Mouse (Mus musculus) hindbrain, embryonic 10.5 days (tissue): Measurements from ENCODE around the gene Grap. TPM values are rescaled to one million over a fixed set of nuclear protein-coding genes. Genes with fewer than 3 reads are reported as not detected.
A peak's percentile ranks its signal among the peaks of the same experiment; 100 is the strongest.

Experiments used
- DNase-seq: peaks from one replicate; pipeline ENCODE4 v3.0.0-alpha.2; 2017; ENCODE audit warnings: low spot score
- H3K27ac ChIP-seq: fragments of 300-500 bp; sonication (generic); 2 replicates; pipeline ENCODE4 v1.5.1; 2016; ENCODE audit warnings: mild to moderate bottlenecking, moderate library complexity
- H3K27me3 ChIP-seq: fragments of 300-500 bp; sonication (generic); 2 replicates; pipeline ENCODE4 v1.6.1; 2016; ENCODE audit warnings: mild to moderate bottlenecking; ENCODE audit not compliant: poor library complexity, insufficient read depth, severe bottlenecking
- H3K36me3 ChIP-seq: fragments of 300-500 bp; sonication (generic); 2 replicates; pipeline ENCODE4 v1.6.1; 2016; ENCODE audit warnings: mild to moderate bottlenecking, moderate library complexity
- H3K4me1 ChIP-seq: fragments of 300-500 bp; sonication (generic); replicated peaks from 2 replicates; pipeline ENCODE4 v1.6.1; 2016; ENCODE audit warnings: mild to moderate bottlenecking
- H3K4me3 ChIP-seq: fragments of 300-500 bp; sonication (generic); 2 replicates; pipeline ENCODE4 v1.5.1; 2016; ENCODE audit warnings: mild to moderate bottlenecking, moderate library complexity
- H3K9me3 ChIP-seq: fragments of 300-500 bp; sonication (generic); 2 replicates; pipeline ENCODE4 v1.6.1; 2016; ENCODE audit warnings: mild to moderate bottlenecking, moderate library complexity
- WGBS: fragments of 180-500 bp; shearing (Covaris S2); methylation state at CpG from one replicate; pipeline ENCODE4 v1.1.7; 2016; 5-methylcytosine and 5-hydroxymethylcytosine counted together
- polyA plus RNA-seq: library from polyadenylated mRNA; unstranded; fragments of >200 nt; fragmentation: Nextera tagmentation; extraction: Ambion mirVana; gene quantifications from 2 replicates; pipeline ENCODE4 v1.2.1, GENCODE M21; 2016

Gene Grap
- polyA plus RNA-seq, 1 experiment from 2014 or later: 7.8 TPM

DNA sequence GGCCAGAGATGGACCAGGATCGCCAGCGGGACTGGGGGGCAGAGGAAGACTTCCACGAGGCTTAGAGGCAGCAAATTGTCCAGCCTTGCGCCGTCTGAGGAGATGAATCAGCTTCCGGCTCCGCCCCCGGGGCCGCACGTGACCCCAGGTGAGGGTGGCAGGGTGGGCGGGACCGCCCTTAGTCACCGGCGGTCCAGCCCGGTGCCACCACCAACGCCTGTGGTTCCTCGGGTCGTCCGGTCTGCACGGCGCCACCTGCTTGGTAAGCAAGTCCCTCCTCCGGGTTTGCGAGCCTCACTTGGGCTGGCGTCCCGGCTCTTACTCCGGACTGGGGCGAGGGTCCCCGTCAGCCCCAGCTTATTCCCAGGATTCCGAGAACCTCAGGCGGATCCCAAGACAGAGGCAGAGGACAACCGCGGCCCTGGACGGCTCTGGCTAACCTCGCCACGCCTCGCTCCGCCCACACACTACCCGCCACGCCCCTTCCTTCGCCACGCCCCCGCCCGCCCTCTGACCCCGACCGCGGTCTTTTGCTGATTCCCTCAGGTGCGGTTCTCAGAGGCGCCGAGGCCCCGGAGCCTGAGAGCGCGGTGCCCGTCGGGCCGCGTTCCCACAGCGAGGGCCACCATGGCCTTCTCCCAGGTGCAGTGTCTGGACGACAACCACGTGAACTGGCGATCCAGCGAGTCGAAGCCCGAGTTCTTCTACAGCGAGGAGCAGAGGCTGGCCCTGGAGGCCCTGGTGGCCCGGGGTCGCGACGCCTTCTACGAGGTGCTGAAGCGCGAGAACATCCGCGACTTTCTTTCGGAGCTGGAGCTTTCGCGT is 31.1 kb downstream of the Grap start, which contains the start of gene Fam83g:
Fam83g (plus strand) TSS at position 185 of the 825 bp plus-strand sequence.
- 1% methylated on average over 76 of the region's 76 CpGs for WGBS
- no peaks in the 10 kb centered on the region for H3K36me3 ChIP-seq
- peak within 1 kb of the TSS; percentile 8 for H3K27ac ChIP-seq
- peaks cover 55% of the 10 kb centered on the region for H3K27me3 ChIP-seq
- peak; percentile 76 for DNase-seq
- peaks cover 48% of the 10 kb centered on the region for H3K4me1 ChIP-seq
- no peaks in the 10 kb centered on the region for H3K9me3 ChIP-seq
- H3K4me3 ChIP-seq: peak within 1 kb of the TSS; percentile 50

DNA sequence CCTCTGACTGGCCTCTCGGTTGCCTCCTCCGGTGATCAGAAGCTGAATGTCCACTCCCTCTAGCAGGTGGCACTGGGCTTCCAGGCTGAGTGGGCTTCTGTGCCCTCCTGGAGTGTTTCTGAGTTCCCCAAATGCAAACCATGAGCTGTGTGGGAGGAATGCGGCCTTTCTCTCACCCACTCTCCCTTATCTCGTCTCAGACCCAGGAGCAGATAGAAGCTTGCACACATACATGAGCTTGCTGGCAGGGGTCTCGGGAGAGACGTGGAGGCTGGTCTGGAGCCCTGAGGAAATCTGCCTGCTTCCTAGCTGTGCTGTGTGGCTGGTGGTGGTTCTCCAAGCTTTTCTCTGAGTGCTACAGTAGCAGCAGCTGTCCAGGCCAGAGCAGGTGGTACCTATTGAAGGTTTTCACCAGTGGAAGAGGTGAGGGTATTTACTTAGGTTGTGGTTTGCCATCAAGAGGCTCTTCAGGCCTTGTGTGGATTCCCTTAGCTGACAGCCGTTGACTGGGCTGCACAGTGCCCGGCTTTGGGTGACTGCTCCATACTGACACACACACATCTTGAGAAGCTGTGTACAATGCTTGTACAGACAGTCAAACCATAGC is 32.2 kb downstream of the Grap start:
- Histone ChIP-seq H3K4me3 (peak overlapping the region; percentile 50), H3K27ac (no peak overlapping the region), H3K9me3 (no peaks in the 10 kb centered on the region), H3K4me1 (peaks cover 41% of the 10 kb centered on the region), H3K27me3 (peaks cover 55% of the 10 kb centered on the region), H3K36me3 (no peaks in the 10 kb centered on the region)
- WGBS: 75% methylated on average over 8 of the region's 8 CpGs
- no peak for DNase-seq

DNA sequence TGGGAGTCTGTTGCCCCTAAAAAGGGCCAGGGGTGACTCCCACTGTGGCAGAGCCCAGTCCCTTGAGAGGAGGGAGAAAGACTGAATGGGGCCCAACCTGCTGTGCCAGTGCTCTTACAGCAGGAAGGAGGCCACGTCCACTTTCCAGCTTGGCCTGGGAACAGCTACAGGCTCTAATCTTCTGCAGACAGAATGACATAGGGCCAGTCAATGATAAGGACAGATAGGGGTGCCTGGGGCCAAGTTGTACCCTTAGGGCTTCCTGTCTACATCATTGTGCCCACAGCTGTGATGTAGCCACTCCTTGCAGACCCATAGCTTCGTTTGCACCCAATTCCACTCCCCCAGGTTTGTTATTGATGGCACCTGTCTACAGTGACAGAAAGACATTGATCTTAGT is 33.1 kb downstream of the Grap start:
- Histone ChIP-seq H3K4me3 (no peak overlapping the region), H3K36me3 (no peaks in the 10 kb centered on the region), H3K27me3 (peaks cover 55% of the 10 kb centered on the region), H3K9me3 (no peaks in the 10 kb centered on the region), H3K4me1 (peaks cover 41% of the 10 kb centered on the region), H3K27ac (no peak overlapping the region)
- no peak for DNase-seq
- 62% methylated on average over 2 of the region's 2 CpGs for WGBS

DNA sequence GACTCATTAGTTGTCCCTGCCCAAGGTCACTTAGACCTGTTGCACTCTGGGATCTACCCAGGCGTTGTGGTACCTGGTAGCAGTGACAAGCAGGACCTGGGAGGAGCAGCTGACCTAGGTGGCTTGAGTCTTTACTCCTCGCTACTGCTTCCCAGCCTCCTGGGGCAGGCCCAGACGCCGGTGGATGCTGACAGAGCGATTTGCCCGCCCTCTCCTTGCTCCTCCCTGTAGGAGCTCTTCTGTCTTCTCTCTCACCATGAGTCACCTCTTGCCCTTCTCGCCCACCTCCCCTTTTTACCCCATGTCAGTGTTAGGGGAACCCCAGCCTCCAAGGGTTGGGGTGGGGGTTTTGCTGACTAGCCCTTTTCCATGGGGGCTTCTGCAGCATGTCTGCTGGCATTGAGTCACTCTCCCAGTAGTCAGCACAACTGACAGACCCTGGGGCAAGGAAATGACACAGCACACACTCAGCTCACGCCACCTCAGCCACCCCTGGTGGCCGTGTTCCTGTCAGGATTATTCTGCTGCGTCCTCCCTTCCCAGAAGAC is 33.9 kb downstream of the Grap start:
- DNase-seq: no peak
- H3K36me3 ChIP-seq: no peaks in the 10 kb centered on the region
- peaks cover 52% of the 10 kb centered on the region for H3K27me3 ChIP-seq
- WGBS: 36% methylated on average over 10 of the region's 10 CpGs
- H3K27ac ChIP-seq: no peak overlapping the region
- H3K4me1 ChIP-seq: peaks cover 40% of the 10 kb centered on the region
- H3K9me3 ChIP-seq: no peaks in the 10 kb centered on the region
- H3K4me3 ChIP-seq: no peak overlapping the region

DNA sequence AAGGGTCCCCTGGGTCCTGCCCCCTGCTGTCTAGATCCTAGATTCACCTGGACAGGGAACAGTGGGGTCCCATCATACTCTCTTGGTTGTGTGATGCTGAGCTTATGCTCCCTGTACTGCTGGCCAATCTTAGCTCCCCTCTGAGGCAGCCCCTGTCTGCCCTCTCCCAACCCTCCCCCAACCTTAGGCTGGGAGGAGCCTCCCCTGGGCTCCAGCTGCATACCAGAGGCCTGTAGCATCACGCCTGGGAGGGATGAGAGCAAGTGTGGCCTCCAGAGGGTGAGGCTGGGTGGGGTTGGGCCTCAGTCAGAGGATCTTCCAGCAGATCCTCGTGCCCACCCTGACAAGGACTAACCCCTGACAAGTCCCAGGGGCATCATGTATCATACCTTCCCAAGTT is 34.5 kb downstream of the Grap start:
- peaks cover 45% of the 10 kb centered on the region for H3K27me3 ChIP-seq
- DNase-seq: no peak
- no peak overlapping the region for H3K4me3 ChIP-seq
- WGBS: 47% methylated on average over 2 of the region's 2 CpGs
- H3K9me3 ChIP-seq: no peaks in the 10 kb centered on the region
- H3K4me1 ChIP-seq: peaks cover 34% of the 10 kb centered on the region
- no peak overlapping the region for H3K27ac ChIP-seq
- H3K36me3 ChIP-seq: no peaks in the 10 kb centered on the region

DNA sequence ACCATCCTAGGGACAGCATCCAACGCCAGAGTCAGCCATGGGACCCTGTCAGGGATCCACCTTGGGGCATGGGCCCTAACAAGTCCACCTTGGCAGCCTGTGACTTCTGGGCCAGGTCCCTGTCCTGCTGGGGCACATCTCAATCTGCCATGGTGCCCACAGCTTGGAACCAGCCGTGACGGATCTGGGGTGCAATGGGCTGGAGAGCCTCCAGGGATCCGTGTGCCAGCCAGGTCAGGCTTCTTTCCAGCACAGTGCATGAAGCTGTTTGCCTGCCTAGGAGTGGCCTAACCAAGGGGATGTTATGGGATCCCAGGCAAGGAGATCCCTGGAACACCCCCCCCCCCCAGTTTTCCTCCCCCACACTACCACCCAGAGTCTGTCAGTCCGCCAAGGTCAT is 39.9 kb downstream of the Grap start:
- DNase-seq: no peak
- no peaks in the 10 kb centered on the region for H3K9me3 ChIP-seq
- no peak overlapping the region for H3K27ac ChIP-seq
- H3K4me1 ChIP-seq: no peaks in the 10 kb centered on the region
- H3K27me3 ChIP-seq: no peaks in the 10 kb centered on the region
- WGBS: 91% methylated on average over 5 of the region's 5 CpGs
- no peak overlapping the region for H3K4me3 ChIP-seq
- no peaks in the 10 kb centered on the region for H3K36me3 ChIP-seq

DNA sequence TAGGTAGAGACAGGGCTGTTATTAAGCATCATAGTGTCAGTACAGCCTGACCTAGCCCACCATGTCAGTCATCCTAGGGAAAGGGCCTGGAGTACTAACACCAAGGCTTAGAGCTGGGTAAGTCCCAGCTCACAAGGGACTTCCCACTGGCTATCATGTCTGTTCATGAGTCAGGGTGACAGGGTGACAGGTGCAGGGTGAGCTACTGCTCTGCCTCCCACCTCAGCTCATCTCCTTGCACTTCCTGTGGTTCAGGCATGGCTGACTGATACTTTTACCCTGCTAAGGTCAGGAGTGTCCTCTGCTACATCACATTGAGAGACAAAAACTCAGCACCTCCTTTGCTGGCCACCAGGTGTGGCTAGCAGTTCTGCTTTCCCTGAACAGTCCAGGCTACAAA is 45.8 kb downstream of the Grap start:
- H3K27ac ChIP-seq: no peak overlapping the region
- no peak overlapping the region for H3K4me3 ChIP-seq
- H3K9me3 ChIP-seq: no peaks in the 10 kb centered on the region
- H3K36me3 ChIP-seq: no peaks in the 10 kb centered on the region
- peaks cover 7% of the 10 kb centered on the region; the same call in 1 of the 2 replicates for H3K27me3 ChIP-seq
- no peak for DNase-seq
- H3K4me1 ChIP-seq: peaks cover 33% of the 10 kb centered on the region

DNA sequence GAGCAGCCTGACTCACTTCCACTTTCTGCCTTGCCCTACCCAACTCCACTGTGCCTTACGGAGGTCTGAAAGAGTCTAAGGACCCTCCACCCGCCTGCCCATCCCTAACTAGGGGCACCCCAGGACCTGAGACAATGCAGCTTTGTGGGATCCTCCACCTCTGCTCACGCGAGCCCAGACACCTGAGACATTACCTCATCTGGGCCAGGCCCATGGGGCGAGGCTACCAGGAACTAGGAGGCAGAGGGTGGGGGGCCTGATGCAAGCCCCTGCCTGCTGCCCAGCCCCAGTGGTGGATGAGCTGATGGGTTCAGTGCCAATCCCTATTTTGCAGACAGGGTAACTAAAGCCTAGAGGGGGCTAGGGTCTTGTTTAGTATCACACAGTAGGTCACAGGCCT is 46.4 kb downstream of the Grap start:
- peaks cover 7% of the 10 kb centered on the region; the same call in 1 of the 2 replicates for H3K27me3 ChIP-seq
- no peak for DNase-seq
- H3K9me3 ChIP-seq: no peaks in the 10 kb centered on the region
- H3K4me3 ChIP-seq: no peak overlapping the region
- 87% methylated on average over 5 of the region's 5 CpGs for whole genome bisulfite sequencing
- no peaks in the 10 kb centered on the region for H3K36me3 ChIP-seq
- H3K4me1 ChIP-seq: peaks cover 33% of the 10 kb centered on the region
- peak overlapping the region; percentile 45; the same call in 1 of the 2 replicates for H3K27ac ChIP-seq

DNA sequence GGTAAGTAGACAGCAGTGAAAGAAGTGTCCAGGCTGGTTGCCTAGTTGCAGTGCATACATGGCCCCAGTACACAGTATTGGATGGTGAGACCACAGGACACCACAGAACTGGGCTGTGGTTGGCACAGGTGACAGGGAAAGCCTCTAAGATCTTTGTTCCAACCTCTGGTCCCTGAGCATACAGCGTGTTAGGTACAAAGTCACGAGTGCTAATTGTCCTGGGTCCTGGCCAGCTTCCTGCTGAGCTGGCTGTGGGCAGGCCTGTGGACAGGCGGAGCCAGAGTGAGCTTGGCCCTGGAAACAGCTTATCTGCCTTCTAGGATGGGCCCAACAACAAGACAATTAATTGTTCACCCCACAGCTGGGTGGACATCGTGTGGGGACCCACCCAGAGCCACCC is 46.9 kb downstream of the Grap start:
- no peak for DNase-seq
- WGBS: 60% methylated on average over 4 of the region's 4 CpGs

DNA sequence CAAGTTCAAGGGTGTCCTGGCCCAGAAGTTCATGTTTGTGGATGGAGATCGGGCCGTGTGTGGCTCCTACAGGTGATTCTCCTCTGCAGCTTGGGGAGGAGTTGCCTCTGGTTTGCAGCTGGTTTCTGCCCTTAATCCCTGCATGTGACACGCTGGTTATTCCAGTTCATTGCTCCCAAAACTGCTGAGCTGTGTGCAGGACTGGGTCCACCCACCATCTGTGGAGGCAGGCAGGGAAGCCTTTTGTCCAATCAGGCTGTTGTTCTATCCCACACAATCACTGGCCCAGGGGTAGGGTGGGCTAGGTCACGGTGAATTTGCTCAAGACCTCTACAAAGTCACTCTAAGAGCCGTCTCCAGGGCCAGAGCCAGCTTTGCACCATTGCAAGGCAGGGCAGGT is 48.6 kb downstream of the Grap start:
- no peaks in the 10 kb centered on the region for H3K9me3 ChIP-seq
- peak; percentile 38 for DNase-seq
- 45% methylated on average over 5 of the region's 5 CpGs for WGBS
- peak overlapping the region; percentile 6; the same call in 1 of the 2 replicates for H3K27ac ChIP-seq
- peaks cover 7% of the 10 kb centered on the region; the same call in 1 of the 2 replicates for H3K27me3 ChIP-seq
- 0 out of 2 replicates have a peak overlapping the region, but pooled peaks have one; percentile 3 for H3K4me3 ChIP-seq
- no peaks in the 10 kb centered on the region for H3K36me3 ChIP-seq
- H3K4me1 ChIP-seq: peaks cover 33% of the 10 kb centered on the region

More for the DNA sequence above, 46.9 kb downstream of the Grap start:
- Histone ChIP-seq H3K4me3 (no peak overlapping the region), H3K27me3 (peaks cover 7% of the 10 kb centered on the region; the same call in 1 of the 2 replicates), H3K36me3 (no peaks in the 10 kb centered on the region), H3K9me3 (no peaks in the 10 kb centered on the region), H3K4me1 (peaks cover 33% of the 10 kb centered on the region), H3K27ac (peak overlapping the region; percentile 45; the same call in 1 of the 2 replicates)

DNA sequence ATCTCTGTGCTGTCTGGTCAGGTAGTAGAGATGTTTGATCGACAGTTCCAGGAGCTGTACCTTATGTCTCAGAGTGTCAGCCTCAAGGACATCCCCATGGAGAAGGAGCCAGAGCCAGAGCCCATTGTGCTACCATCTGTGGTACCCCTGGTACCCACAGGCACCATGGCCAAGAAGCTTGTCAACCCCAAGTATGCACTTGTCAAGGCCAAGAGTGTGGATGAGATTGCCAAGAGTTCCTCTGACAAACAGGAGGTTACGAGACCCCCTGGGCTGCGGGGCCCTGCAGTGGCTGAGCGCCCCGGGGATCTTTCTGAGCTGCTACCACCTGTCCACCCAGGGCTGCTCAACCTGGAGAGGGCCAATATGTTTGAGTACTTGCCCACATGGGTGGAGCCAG is 49.4 kb downstream of the Grap start:
- peaks cover 7% of the 10 kb centered on the region; the same call in 1 of the 2 replicates for H3K27me3 ChIP-seq
- H3K36me3 ChIP-seq: no peaks in the 10 kb centered on the region
- DNase-seq: no peak
- H3K4me1 ChIP-seq: peaks cover 33% of the 10 kb centered on the region
- H3K9me3 ChIP-seq: no peaks in the 10 kb centered on the region
- no peak overlapping the region for H3K4me3 ChIP-seq
- peak overlapping the region; percentile 6 for H3K27ac ChIP-seq
- 92% methylated on average over 5 of the region's 5 CpGs for WGBS

DNA sequence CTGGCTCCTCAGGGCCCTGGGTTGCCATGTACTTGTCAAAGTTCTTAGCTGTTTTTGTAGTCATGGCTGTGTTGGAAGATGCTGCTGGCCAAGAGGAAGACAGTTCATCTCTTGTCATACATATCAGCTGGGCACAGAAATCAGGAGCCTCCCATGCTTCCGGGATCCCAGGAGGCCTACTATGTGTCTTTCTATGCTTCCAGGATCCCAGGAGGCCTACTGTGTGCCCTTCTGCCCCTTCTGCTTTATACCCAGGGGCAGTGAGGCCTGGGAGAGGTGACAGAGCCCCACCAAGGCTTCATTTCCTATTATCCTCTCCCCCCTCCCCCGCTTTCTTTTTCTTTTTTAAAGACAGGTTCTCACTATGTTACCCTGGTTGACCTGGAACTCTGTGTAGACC is 52.5 kb downstream of the Grap start:
- H3K36me3 ChIP-seq: no peaks in the 10 kb centered on the region
- DNase-seq: no peak
- no peak overlapping the region for H3K27ac ChIP-seq
- H3K4me1 ChIP-seq: peaks cover 25% of the 10 kb centered on the region
- H3K27me3 ChIP-seq: peaks cover 7% of the 10 kb centered on the region; the same call in 1 of the 2 replicates
- no peaks in the 10 kb centered on the region for H3K9me3 ChIP-seq
- 88% methylated on average over 2 of the region's 2 CpGs for WGBS
- no peak overlapping the region for H3K4me3 ChIP-seq

DNA sequence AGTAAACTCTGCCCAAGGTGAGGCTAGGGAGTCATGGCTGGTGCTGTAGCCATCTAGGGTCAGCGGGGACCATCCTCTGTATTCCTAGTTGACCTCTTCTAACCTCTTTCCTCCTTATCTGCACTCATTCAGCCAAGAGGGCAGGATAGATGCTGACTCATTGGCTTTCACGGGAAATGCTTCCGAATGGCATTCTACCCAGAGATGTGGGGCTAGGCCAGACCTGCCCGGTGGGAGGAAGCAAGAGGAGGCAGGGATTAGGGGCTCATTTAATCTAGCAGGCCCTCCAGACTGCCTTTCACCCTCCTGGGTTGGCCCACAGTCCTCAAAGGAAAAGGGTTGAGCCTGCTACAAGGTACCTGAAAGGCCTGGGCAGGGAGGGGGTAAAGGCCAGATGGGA is 53.2 kb downstream of the Grap start:
- Histone ChIP-seq H3K4me3 (no peak overlapping the region), H3K9me3 (no peaks in the 10 kb centered on the region), H3K27ac (no peak overlapping the region), H3K36me3 (no peaks in the 10 kb centered on the region), H3K27me3 (peaks cover 7% of the 10 kb centered on the region; the same call in 1 of the 2 replicates), H3K4me1 (peaks cover 19% of the 10 kb centered on the region)
- no peak for DNase-seq
- WGBS: 66% methylated on average over 4 of the region's 4 CpGs
